Comparison of ENCODE assay signal across 11 mouse cellular contexts in genomic region chr16:11526996-11527395, GRCm38 (mm10).
DNase-seq lines count a peak whose midpoint lies in the region; ATAC-seq lines count a peak whose summit lies in the region.
"Had no signal": no experiment of that assay in that cellular context is flagged by ENCODE, and none has a peak within 500 bp of the region (broad histone marks: within the 10 kb centered on the region; RNA-seq: fewer than 3 reads in every experiment).

No protein-coding gene starts in this region.

- 85% methylated on average over 10 of the region's 10 CpGs for WGBS in midbrain, embryonic 11.5 days
- WGBS in midbrain, embryonic 14.5 days: 72% methylated on average over 10 of the region's 10 CpGs

- peak; percentile 71 for DNase-seq in gastrocnemius, adult 18-20 months (ENCODE audit: low spot score)
- no peak for DNase-seq in gastrocnemius, postnatal 4 days (ENCODE audit: low spot score in 2 of 2)
- peak; percentile 64 for DNase-seq in midbrain, embryonic 11.5 days (ENCODE audit: low spot score, missing footprints)
- no peak for DNase-seq in midbrain, embryonic 14.5 days
- DNase-seq in left cerebral cortex, adult 18-20 months (ENCODE audit: low spot score in 2 of 2): peak; percentile 55 to 73
- peak; percentile 71 to 87 for DNase-seq in right cerebral cortex, postnatal 36 days (ENCODE audit: low spot score in 2 of 2)
- DNase-seq in adrenal gland, postnatal 4 days (ENCODE audit: low spot score in 2 of 2): no peak
- DNase-seq in thymus, postnatal 25 days: no peak
- DNase-seq: lung, embryonic 14.5 days had no signal

- H3K4me3 ChIP-seq in midbrain, embryonic 11.5 days (ENCODE audit: low read depth, low read length): no peak overlapping the region
- no peak overlapping the region for H3K4me3 ChIP-seq in midbrain, embryonic 14.5 days (replicated peaks; ENCODE audit: low read depth, low read length)
- H3K4me3 ChIP-seq: limb, embryonic 12.5 days; midbrain, embryonic 13.5 days had no signal

- no peaks in the 10 kb centered on the region for H3K36me3 ChIP-seq in midbrain, embryonic 11.5 days (ENCODE audit: control insufficient read depth, insufficient read depth, low read length)
- no peaks in the 10 kb centered on the region for H3K36me3 ChIP-seq in midbrain, embryonic 14.5 days (ENCODE audit: control insufficient read depth, insufficient read depth, low read length)
- H3K36me3 ChIP-seq: limb, embryonic 12.5 days had no signal

- H3K27ac ChIP-seq in midbrain, embryonic 11.5 days (ENCODE audit: low read depth, low read length): no peak overlapping the region
- no peak overlapping the region; the same call in 1 of the 2 replicates for H3K27ac ChIP-seq in midbrain, embryonic 14.5 days (replicated peaks; ENCODE audit: low read depth, low read length)
- H3K27ac ChIP-seq: limb, embryonic 12.5 days had no signal

- H3K27me3 ChIP-seq in midbrain, embryonic 11.5 days (ENCODE audit: control insufficient read depth, insufficient read depth, low read length): no peaks in the 10 kb centered on the region
- no peaks in the 10 kb centered on the region for H3K27me3 ChIP-seq in midbrain, embryonic 14.5 days (ENCODE audit: control insufficient read depth, insufficient read depth, low read length)
- H3K27me3 ChIP-seq: limb, embryonic 12.5 days; midbrain, embryonic 13.5 days had no signal

- no peak overlapping the region for H3K4me2 ChIP-seq in midbrain, embryonic 11.5 days
- no peak overlapping the region for H3K4me2 ChIP-seq in midbrain, embryonic 14.5 days (ENCODE audit: low read length)
- H3K4me2 ChIP-seq: limb, embryonic 12.5 days; lung, embryonic 14.5 days; midbrain, embryonic 13.5 days had no signal

- ATAC-seq in midbrain, embryonic 11.5 days (ENCODE audit: low FRiP score): no peak
- ATAC-seq in midbrain, embryonic 14.5 days (ENCODE audit: low FRiP score, low TSS enrichment): no peak
- ATAC-seq: midbrain, embryonic 13.5 days had no signal

- no peaks in the 10 kb centered on the region for H3K9me3 ChIP-seq in midbrain, embryonic 11.5 days (ENCODE audit: control insufficient read depth, low read length)
- no peaks in the 10 kb centered on the region for H3K9me3 ChIP-seq in midbrain, embryonic 14.5 days (ENCODE audit: control insufficient read depth, low read length)
- H3K9me3 ChIP-seq: limb, embryonic 12.5 days; midbrain, embryonic 13.5 days had no signal

- no peaks in the 10 kb centered on the region for H3K4me1 ChIP-seq in midbrain, embryonic 11.5 days (ENCODE audit: control insufficient read depth, insufficient read depth, low read length)
- no peaks in the 10 kb centered on the region for H3K4me1 ChIP-seq in midbrain, embryonic 14.5 days (ENCODE audit: control insufficient read depth, insufficient read depth, low read length)

- H3K9ac ChIP-seq in midbrain, embryonic 11.5 days (ENCODE audit: low read length): no peak overlapping the region
- no peak overlapping the region for H3K9ac ChIP-seq in midbrain, embryonic 14.5 days (replicated peaks; ENCODE audit: low read length)
- H3K9ac ChIP-seq: limb, embryonic 12.5 days; lung, embryonic 14.5 days; midbrain, embryonic 13.5 days had no signal

Comparison
In these comparisons a context has a peak if more than half of its experiments do, and no peak if none do; other contexts are left out.
1. DNase-seq: peak in gastrocnemius, adult 18-20 months (single experiment), midbrain, embryonic 11.5 days (single experiment), left cerebral cortex, adult 18-20 months (2 of 2) and right cerebral cortex, postnatal 36 days (2 of 2); none in gastrocnemius, postnatal 4 days (0 of 2), midbrain, embryonic 14.5 days (single experiment), adrenal gland, postnatal 4 days (0 of 2) and thymus, postnatal 25 days (single experiment).